Mouse (Mus musculus) midbrain, embryonic 14.5 days (tissue): Measurements from ENCODE around the gene Pipox. TPM values are rescaled to one million over a fixed set of nuclear protein-coding genes. Genes with fewer than 3 reads are reported as not detected.

Source experiments
- ATAC-seq: fragments of 200-750 bp; cut with Nextera tagmentation; 2 replicates; pipeline ENCODE4 v1.8.0; 2017; ENCODE audit warnings: moderate number of reproducible peaks, moderate library complexity; ENCODE audit not compliant: low FRiP score, low TSS enrichment
- DNase-seq: peaks from one replicate; pipeline ENCODE4 v3.0.0-alpha.2; 2015
- H3K27ac ChIP-seq: fragments of 300-500 bp; sonication (generic); replicated peaks from 2 replicates; pipeline ENCODE4 v1.5.1; 2014; ENCODE audit warnings: mild to moderate bottlenecking, low read depth, low read length, moderate library complexity
- H3K27me3 ChIP-seq: fragments of 300-500 bp; sonication (generic); 2 replicates; pipeline ENCODE4 v1.6.1; 2014; ENCODE audit warnings: low read length, control low read depth, mixed read lengths; ENCODE audit not compliant: control insufficient read depth, insufficient read depth
- H3K36me3 ChIP-seq: fragments of 300-500 bp; sonication (generic); 2 replicates; pipeline ENCODE4 v1.6.1; 2014; ENCODE audit warnings: low read length, control low read depth; ENCODE audit not compliant: control insufficient read depth, insufficient read depth
- H3K4me1 ChIP-seq: fragments of 300-500 bp; sonication (generic); 2 replicates; pipeline ENCODE4 v1.6.1; 2014; ENCODE audit warnings: mild to moderate bottlenecking, antibody characterized with exemption, low read length, control low read depth; ENCODE audit not compliant: control insufficient read depth, insufficient read depth
- H3K4me2 ChIP-seq: fragments of 300-500 bp; sonication (generic); 2 replicates; pipeline ENCODE4 v1.6.1; 2014; ENCODE audit warnings: mild to moderate bottlenecking, low read length, moderate library complexity
- H3K4me3 ChIP-seq: fragments of 300-500 bp; sonication (generic); replicated peaks from 2 replicates; pipeline ENCODE4 v1.5.1; 2014; ENCODE audit warnings: low read depth, low read length
- H3K9ac ChIP-seq: fragments of 300-500 bp; sonication (generic); replicated peaks from 2 replicates; pipeline ENCODE4 v1.6.1; 2014; ENCODE audit warnings: mild to moderate bottlenecking, low read length, moderate library complexity
- H3K9me3 ChIP-seq: fragments of 300-500 bp; sonication (generic); 2 replicates; pipeline ENCODE4 v1.6.1; 2016; ENCODE audit warnings: low read length, control low read depth, mixed read lengths; ENCODE audit not compliant: control insufficient read depth
- WGBS: fragments of 180-500 bp; shearing (Covaris S2); extraction: QIAGEN DNeasy Blood & Tissue Kit; methylation state at CpG from one replicate; pipeline ENCODE4 v1.1.7; 2014; 5-methylcytosine and 5-hydroxymethylcytosine counted together
- polyA plus RNA-seq: library from polyadenylated mRNA; unstranded; fragments of >200 nt; fragmentation: Nextera tagmentation; extraction: Ambion mirVana; gene quantifications from 2 replicates; pipeline ENCODE4 v1.2.1, GENCODE M21; 2014

Pipox gene
- polyA plus RNA-seq, 1 experiment from 2014 or later: 4.0 TPM

DNA sequence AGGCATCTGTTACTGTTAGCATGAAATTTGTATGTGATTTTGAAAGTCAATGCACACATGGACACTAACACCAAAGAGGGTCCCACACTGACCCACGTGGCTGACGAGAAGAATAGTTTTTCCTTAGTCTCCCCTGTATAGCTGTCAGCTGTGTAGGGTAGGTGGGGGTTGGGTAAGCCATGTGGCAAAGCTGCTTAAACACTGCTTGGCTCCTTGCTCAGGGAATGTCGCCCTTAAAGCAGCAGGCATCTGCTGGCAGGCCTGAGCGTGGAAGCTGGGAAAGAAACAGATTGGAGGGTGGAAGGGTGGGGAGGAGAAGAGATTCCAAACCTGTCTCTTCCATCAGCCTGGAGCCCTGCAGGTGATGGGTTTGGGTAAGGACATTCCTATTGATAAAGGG, 22.5 kb downstream of the Pipox start:
- DNase-seq (peak; percentile 73), ATAC-seq (no peak)
- WGBS: 15% methylated on average over 4 of the region's 4 CpGs
- Histone ChIP-seq H3K36me3 (no peaks in the 10 kb centered on the region), H3K4me1 (peaks cover 71% of the 10 kb centered on the region), H3K27ac (0 out of 2 replicates have a peak overlapping the region, but pooled peaks have one; percentile 3), H3K27me3 (no peaks in the 10 kb centered on the region), H3K4me2 (no peak overlapping the region), H3K9me3 (no peaks in the 10 kb centered on the region), H3K4me3 (no peak overlapping the region), H3K9ac (no peak overlapping the region)

DNA sequence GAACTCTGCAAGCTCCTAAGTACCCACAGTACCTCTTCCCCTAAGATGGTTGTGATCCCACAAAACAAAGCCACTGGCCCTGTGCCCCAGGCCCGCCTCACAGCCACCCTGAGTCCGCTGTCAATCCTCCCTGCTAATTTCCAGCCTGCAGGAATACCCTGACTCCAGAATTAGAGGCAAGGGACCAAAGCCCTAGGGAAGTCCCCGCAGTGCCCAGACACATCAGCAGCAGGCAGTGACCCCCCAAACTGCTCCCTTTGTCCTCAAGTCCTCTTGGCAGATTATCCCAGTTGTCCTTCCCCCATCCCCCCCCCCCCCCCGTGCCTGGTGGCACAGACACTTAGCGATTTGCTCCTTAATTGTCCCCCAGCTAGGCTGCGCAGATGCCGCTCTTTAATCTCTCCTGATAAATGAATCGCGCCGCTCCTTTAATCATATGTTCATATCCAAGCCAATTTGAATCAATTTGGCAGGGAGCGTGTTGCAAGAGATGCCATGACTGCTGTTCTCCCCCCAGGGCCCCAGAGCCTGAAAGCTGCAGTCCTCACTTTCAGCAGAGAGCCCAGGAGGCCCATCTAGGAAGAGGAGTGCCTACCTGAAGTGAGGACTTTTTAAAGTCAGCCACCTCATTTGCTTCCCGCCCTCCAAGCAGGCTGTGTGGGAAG, 26.3 kb downstream of the Pipox start:
- peaks cover 13% of the 10 kb centered on the region for H3K36me3 ChIP-seq
- H3K9ac ChIP-seq: no peak overlapping the region; the same call in 1 of the 2 replicates
- peak; percentile 83 for DNase-seq
- WGBS: 4% methylated on average over 12 of the region's 12 CpGs
- H3K4me3 ChIP-seq: no peak overlapping the region
- H3K4me2 ChIP-seq: 0 out of 2 replicates have a peak overlapping the region, but pooled peaks have one; percentile 4
- H3K4me1 ChIP-seq: peaks cover 49% of the 10 kb centered on the region
- peaks cover 13% of the 10 kb centered on the region; the same call in 1 of the 2 replicates for H3K27me3 ChIP-seq
- peak; percentile 48 for ATAC-seq
- H3K9me3 ChIP-seq: no peaks in the 10 kb centered on the region
- H3K27ac ChIP-seq: peak overlapping the region; percentile 66

DNA sequence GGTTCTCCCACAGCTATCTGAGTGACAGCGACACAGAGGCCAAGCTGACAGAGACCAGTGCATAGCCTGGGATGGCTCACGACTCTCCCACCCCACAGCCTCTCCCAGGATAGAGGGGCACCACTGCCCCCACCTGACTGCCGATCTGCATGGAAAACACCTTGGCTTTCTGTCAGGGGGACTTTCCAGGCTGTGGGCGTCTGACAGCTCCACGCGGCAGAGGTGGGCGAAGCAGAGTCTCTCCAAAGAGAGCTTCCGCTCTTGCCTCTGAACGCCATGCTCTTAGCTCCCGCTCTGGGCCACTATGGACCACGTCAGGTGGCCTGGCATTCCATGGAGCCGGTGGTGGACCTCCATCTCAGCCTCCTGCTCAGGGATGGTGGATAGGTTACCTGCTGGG, 29.1 kb downstream of the Pipox start:
- Histone ChIP-seq H3K36me3 (peaks cover 25% of the 10 kb centered on the region), H3K4me1 (peaks cover 38% of the 10 kb centered on the region), H3K9ac (no peak overlapping the region), H3K9me3 (no peaks in the 10 kb centered on the region), H3K27me3 (peaks cover 13% of the 10 kb centered on the region; the same call in 1 of the 2 replicates), H3K4me3 (no peak overlapping the region), H3K4me2 (no peak overlapping the region), H3K27ac (no peak overlapping the region)
- ATAC-seq (no peak), DNase-seq (no peak)
- 60% methylated on average over 12 of the region's 12 CpGs for WGBS

DNA sequence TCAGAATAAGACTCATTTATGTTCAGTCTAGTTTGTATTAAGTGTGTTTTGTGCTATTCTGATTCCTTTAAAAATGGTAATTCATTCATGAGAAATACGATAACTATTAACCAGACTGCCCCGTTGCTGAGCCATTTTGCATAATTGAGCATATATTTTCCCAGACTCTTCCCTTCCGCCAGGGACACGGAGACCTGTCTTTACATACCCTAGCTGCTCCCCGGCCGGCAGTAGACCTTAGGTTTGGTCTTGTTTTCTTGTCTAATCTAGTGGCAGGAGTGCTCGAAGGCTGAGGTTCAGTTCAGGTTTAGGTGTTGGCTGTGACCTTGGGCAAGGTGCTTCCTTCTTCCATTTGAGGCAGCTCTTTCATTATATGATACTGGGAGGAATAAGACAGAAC, 31.0 kb downstream of the Pipox start:
- Histone ChIP-seq H3K27ac (no peak overlapping the region), H3K4me1 (peaks cover 44% of the 10 kb centered on the region), H3K4me2 (no peak overlapping the region), H3K9me3 (no peaks in the 10 kb centered on the region), H3K4me3 (no peak overlapping the region), H3K27me3 (peaks cover 13% of the 10 kb centered on the region; the same call in 1 of the 2 replicates), H3K9ac (no peak overlapping the region), H3K36me3 (peaks cover 37% of the 10 kb centered on the region)
- DNase-seq (no peak), ATAC-seq (no peak)
- WGBS: 62% methylated on average over 7 of the region's 7 CpGs

DNA sequence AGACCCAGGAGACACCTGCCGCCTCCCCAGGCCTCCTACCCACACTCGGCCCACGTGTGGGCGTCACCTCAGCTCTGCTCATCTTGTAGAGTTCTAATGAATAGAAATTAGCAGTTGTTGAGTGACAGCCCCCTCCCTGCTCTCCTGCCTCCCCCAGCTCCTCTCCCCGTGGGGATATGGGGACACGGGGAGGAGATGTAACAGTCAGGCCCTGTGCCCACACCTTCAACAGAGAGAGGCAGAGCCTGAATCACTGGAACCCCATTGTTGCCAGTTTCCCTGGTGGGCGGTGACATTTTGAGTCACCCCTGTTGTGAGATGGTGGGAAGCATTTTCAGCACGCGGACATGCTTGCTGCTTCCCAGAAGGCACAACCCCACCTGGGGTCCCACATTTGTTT, 32.9 kb downstream of the Pipox start:
- H3K9ac ChIP-seq: no peak overlapping the region
- H3K4me3 ChIP-seq: no peak overlapping the region
- H3K36me3 ChIP-seq: peaks cover 44% of the 10 kb centered on the region
- ATAC-seq: no peak
- H3K27me3 ChIP-seq: peaks cover 11% of the 10 kb centered on the region; the same call in 1 of the 2 replicates
- no peak overlapping the region for H3K4me2 ChIP-seq
- H3K9me3 ChIP-seq: no peaks in the 10 kb centered on the region
- DNase-seq: no peak
- peaks cover 39% of the 10 kb centered on the region for H3K4me1 ChIP-seq
- WGBS: 73% methylated on average over 9 of the region's 9 CpGs
- H3K27ac ChIP-seq: no peak overlapping the region

DNA sequence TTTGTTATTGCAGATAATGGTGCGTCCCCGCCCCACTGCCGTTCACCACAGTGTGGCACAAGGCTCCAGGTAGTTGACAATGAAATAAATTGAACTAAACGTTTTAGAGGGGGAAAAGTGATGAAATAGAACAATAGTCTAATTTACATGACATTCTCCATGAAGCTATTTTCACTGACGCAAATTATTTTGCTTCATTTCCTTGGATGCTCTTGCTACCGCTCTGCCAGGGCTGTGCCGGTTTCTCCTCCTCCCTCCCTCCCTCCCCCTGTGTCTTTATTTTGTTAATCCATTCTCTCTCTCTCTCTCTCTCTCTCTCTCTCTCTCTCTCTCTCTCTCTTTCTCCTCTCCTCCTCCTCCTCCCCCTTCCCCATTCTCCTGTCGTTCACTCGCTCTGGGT, 35.3 kb downstream of the Pipox start:
- no peak overlapping the region for H3K4me3 ChIP-seq
- H3K9ac ChIP-seq: peak overlapping the region; percentile 2; the same call in 1 of the 2 replicates
- ATAC-seq (no peak), DNase-seq (peak; percentile 57)
- no peaks in the 10 kb centered on the region for H3K27me3 ChIP-seq
- H3K9me3 ChIP-seq: no peaks in the 10 kb centered on the region
- WGBS: 25% methylated on average over 9 of the region's 9 CpGs
- H3K4me2 ChIP-seq: no peak overlapping the region
- peaks cover 42% of the 10 kb centered on the region for H3K36me3 ChIP-seq
- peaks cover 56% of the 10 kb centered on the region for H3K4me1 ChIP-seq
- peak overlapping the region; percentile 47 for H3K27ac ChIP-seq

DNA sequence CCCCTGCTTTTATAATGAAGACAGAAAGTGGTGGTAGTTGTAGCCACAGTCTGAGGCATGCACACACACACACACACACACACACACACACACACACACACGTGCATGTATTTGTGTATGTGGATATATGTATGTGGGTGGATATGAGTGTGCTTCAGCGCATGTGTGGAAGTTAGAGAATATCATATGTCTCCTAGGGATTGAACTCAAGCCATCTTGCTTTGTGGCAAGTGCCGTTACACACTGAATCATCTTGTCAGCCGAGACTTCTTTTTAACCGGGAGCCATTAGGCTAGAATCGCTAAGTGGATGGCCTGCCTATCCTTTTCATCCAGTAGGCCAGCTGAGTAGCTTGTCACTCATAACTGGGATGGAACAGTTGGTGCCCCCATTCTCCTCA, 36.8 kb downstream of the Pipox start:
- H3K27ac ChIP-seq: peak overlapping the region; percentile 85
- no peak overlapping the region for H3K9ac ChIP-seq
- DNase-seq (no peak), ATAC-seq (no peak)
- no peak overlapping the region for H3K4me2 ChIP-seq
- peaks cover 54% of the 10 kb centered on the region for H3K36me3 ChIP-seq
- H3K4me3 ChIP-seq: no peak overlapping the region
- no peaks in the 10 kb centered on the region for H3K27me3 ChIP-seq
- WGBS: 79% methylated on average over 6 of the region's 6 CpGs
- H3K9me3 ChIP-seq: no peaks in the 10 kb centered on the region
- H3K4me1 ChIP-seq: peaks cover 63% of the 10 kb centered on the region

DNA sequence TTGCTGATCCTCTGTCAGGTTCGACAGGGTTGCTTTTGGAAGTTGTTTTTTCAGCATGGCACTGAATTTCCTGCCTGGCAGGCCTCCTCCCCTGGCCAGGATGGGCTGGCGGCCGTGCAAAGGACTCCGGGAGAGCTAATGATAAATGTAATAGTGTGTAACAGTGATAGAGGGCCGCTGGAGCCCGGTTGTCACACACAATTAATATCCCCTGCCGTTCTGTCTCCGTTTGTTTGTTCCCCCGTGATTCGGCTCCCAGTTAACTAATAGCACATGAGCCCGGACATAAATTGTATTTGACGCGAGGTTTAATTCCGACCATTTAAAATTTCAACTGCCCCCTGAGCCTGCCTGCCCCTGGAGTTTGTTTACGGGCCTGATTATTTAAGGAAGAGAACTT, 38.5 kb downstream of the Pipox start:
- peak overlapping the region; percentile 85 for H3K27ac ChIP-seq
- H3K36me3 ChIP-seq: peaks cover 58% of the 10 kb centered on the region
- peaks cover 76% of the 10 kb centered on the region for H3K4me1 ChIP-seq
- no peaks in the 10 kb centered on the region for H3K27me3 ChIP-seq
- WGBS: 18% methylated on average over 15 of the region's 15 CpGs
- no peak overlapping the region for H3K4me3 ChIP-seq
- peak; percentile 68 for DNase-seq
- H3K9me3 ChIP-seq: no peaks in the 10 kb centered on the region
- peak overlapping the region; percentile 9; the same call in 1 of the 2 replicates for H3K9ac ChIP-seq
- no peak for ATAC-seq
- H3K4me2 ChIP-seq: no peak overlapping the region

DNA sequence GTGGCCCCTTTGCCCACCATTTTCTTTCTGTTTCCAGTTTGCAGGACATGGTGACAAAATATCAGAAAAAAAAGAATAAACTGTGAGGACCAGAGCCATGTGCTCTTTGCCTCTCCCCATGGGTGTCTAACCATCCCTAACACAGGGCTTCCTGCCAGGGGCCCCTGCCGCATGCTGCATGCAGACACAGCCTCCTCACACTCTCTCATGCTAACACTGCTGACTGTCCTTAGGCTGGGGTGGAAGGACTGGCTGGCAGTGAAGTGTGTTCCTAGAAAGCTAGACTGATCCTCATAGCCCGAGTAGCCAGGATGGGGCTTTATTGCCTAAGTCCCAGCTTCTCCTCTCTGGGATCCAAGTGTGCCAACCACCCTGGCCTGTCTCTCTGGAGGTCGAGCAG, 39.3 kb downstream of the Pipox start:
- 48% methylated on average over 3 of the region's 3 CpGs for WGBS
- DNase-seq: no peak
- H3K36me3 ChIP-seq: peaks cover 52% of the 10 kb centered on the region
- no peak for ATAC-seq
- no peaks in the 10 kb centered on the region for H3K27me3 ChIP-seq
- no peaks in the 10 kb centered on the region for H3K9me3 ChIP-seq
- H3K4me3 ChIP-seq: no peak overlapping the region
- H3K4me1 ChIP-seq: peaks cover 80% of the 10 kb centered on the region
- no peak overlapping the region for H3K4me2 ChIP-seq
- H3K27ac ChIP-seq: peak overlapping the region; percentile 85
- peak overlapping the region; percentile 20 for H3K9ac ChIP-seq
